Mouse (Mus musculus) cerebellum, adult 2 months (tissue): ENCODE measurements around the gene Cpne6.

ENCODE experiments used
- CTCF ChIP-seq: fragments of 200-500 bp; IDR thresholded peaks from 2 replicates; pipeline ENCODE4 v1.5.1; 2011; ENCODE audit warnings: low read depth, mild to moderate bottlenecking, control low read depth, low read length, moderate library complexity, borderline replicate concordance; ENCODE audit not compliant: insufficient read depth
- POLR2A ChIP-seq: fragments of 200-500 bp; IDR thresholded peaks from 2 replicates; pipeline ENCODE4 v1.6.1; 2011; ENCODE audit warnings: low read length, control low read depth, borderline replicate concordance; ENCODE audit not compliant: insufficient read depth

GRCm38 (mm10) chr14:55550191-55550590 is 39.9 kb downstream of the Cpne6 start:
- TF ChIP-seq CTCF = no peak
- no peak for TF ChIP-seq POLR2A
